In genomic region chr2:92371971-92372690, GRCm38 (mm10) we compare ENCODE assay signal across 8 mouse cellular contexts. TPM values are rescaled to one million over a fixed set of nuclear protein-coding genes. Genes with fewer than 3 reads are reported as not detected.
DNase-seq lines count a peak whose midpoint lies in the region; ATAC-seq and TF ChIP-seq lines count a peak whose summit lies in the region.

No protein-coding gene starts in this region.

- no peak overlapping the region for H3K9ac ChIP-seq in forebrain, embryonic 12.5 days
- H3K9ac ChIP-seq in forebrain, embryonic 15.5 days (replicated peaks) = no peak overlapping the region
- H3K9ac ChIP-seq in kidney, embryonic 16.5 days (replicated peaks; ENCODE audit: low read length) = peak overlapping the region; percentile 71

- WGBS in forebrain, embryonic 12.5 days = 3% methylated on average over 10 of the region's 10 CpGs
- WGBS in forebrain, embryonic 15.5 days = 4% methylated on average over 10 of the region's 10 CpGs
- WGBS in kidney, embryonic 16.5 days = 26% methylated on average over 10 of the region's 10 CpGs

- no peaks in the 10 kb centered on the region for H3K9me3 ChIP-seq in forebrain, embryonic 12.5 days
- H3K9me3 ChIP-seq in forebrain, embryonic 15.5 days = no peaks in the 10 kb centered on the region
- no peaks in the 10 kb centered on the region for H3K9me3 ChIP-seq in kidney, embryonic 16.5 days (ENCODE audit: low read length)

- H3K4me1 ChIP-seq in forebrain, embryonic 12.5 days = peaks cover 64% of the 10 kb centered on the region
- peaks cover 54% of the 10 kb centered on the region for H3K4me1 ChIP-seq in forebrain, embryonic 15.5 days
- peaks cover 57% of the 10 kb centered on the region for H3K4me1 ChIP-seq in kidney, embryonic 16.5 days (ENCODE audit: insufficient read depth, low read length)

- TF ChIP-seq CTCF in brain, embryonic 14.5 days (IDR thresholded peaks at IDR 0.05; ENCODE audit: borderline replicate concordance, extremely low read depth, insufficient read depth, insufficient read length) = no peak

- peak overlapping the region; percentile 63; the same call in 1 of the 2 replicates for H3K4me2 ChIP-seq in forebrain, embryonic 12.5 days
- no peak overlapping the region for H3K4me2 ChIP-seq in forebrain, embryonic 15.5 days (replicated peaks)
- peak overlapping the region; percentile 69; the same call in 1 of the 2 replicates for H3K4me2 ChIP-seq in kidney, embryonic 16.5 days (replicated peaks; ENCODE audit: low read depth, low read length)

- ATAC-seq in forebrain, embryonic 12.5 days (ENCODE audit: low FRiP score) = no peak
- no peak for ATAC-seq in forebrain, embryonic 15.5 days (replicated peaks)
- no peak for ATAC-seq in kidney, embryonic 16.5 days (ENCODE audit: low FRiP score, low TSS enrichment)

- peaks cover 33% of the 10 kb centered on the region for H3K27me3 ChIP-seq in forebrain, embryonic 12.5 days
- peaks cover 11% of the 10 kb centered on the region; the same call in 1 of the 2 replicates for H3K27me3 ChIP-seq in forebrain, embryonic 15.5 days
- 0 out of 2 replicates have a peak, but pooled peaks cover 7% of the 10 kb centered on the region for H3K27me3 ChIP-seq in kidney, embryonic 16.5 days (ENCODE audit: insufficient read depth, low read length)

- H3K36me3 ChIP-seq in forebrain, embryonic 12.5 days (replicated peaks) = no peaks in the 10 kb centered on the region
- no peaks in the 10 kb centered on the region for H3K36me3 ChIP-seq in forebrain, embryonic 15.5 days
- H3K36me3 ChIP-seq in kidney, embryonic 16.5 days (ENCODE audit: insufficient read depth, low read length) = no peaks in the 10 kb centered on the region

- TF ChIP-seq POLR2A in brain, embryonic 14.5 days (IDR thresholded peaks at IDR 0.05; ENCODE audit: borderline replicate concordance, extremely low read depth, insufficient read depth, insufficient read length, poor library complexity, severe bottlenecking) = no peak

- no peak overlapping the region for H3K4me3 ChIP-seq in forebrain, embryonic 12.5 days (replicated peaks)
- no peak overlapping the region for H3K4me3 ChIP-seq in forebrain, embryonic 15.5 days
- H3K4me3 ChIP-seq in kidney, embryonic 16.5 days (ENCODE audit: low read length) = no peak overlapping the region

- DNase-seq in brain, embryonic 14.5 days (ENCODE audit: low read depth) = peak; percentile 72
- peak; percentile 44 for DNase-seq in neural tube, embryonic 10.5 days (ENCODE audit: extremely low spot score, low spot score)
- DNase-seq in thymus, adult 18-20 months = no peak
- DNase-seq in heart, postnatal 4 days = no peak
- DNase-seq in ovary, postnatal 10 days (ENCODE audit: low spot score) = no peak

- peak overlapping the region; percentile 77 for H3K27ac ChIP-seq in forebrain, embryonic 12.5 days
- no peak overlapping the region for H3K27ac ChIP-seq in forebrain, embryonic 15.5 days (replicated peaks)
- H3K27ac ChIP-seq in kidney, embryonic 16.5 days (ENCODE audit: low read length) = peak overlapping the region; percentile 96

RNA-seq across cellular contexts. Expression of gene Pex16, which starts 2.3 kb away (rescaled TPM):
- 22.8 and 24.2 TPM in 2 replicates for polyA plus RNA-seq in forebrain, embryonic 12.5 days (2016; fragmentation: Nextera tagmentation; extraction: Ambion mirVana)
- polyA plus RNA-seq in forebrain, embryonic 15.5 days (2015; fragmentation: Nextera tagmentation; extraction: Ambion mirVana) = 36.8 and 41.2 TPM in 2 replicates
- 37.1 and 47.1 TPM in 2 replicates for polyA plus RNA-seq in brain, embryonic 14.5 days (2012; rRNA removed)
- polyA plus RNA-seq in kidney, embryonic 16.5 days (2015; fragmentation: Nextera tagmentation; extraction: Ambion mirVana) = 29.8 and 35.7 TPM in 2 replicates
- 10 to 100 TPM; 20.8 to 22.2 TPM for total RNA-seq in heart, postnatal 4 days (2021)

RNA-seq across cellular contexts. Expression of gene Large2, which starts 2.5 kb away (rescaled TPM):
- 5.3 and 5.5 TPM in 2 replicates for polyA plus RNA-seq in forebrain, embryonic 12.5 days (2016; fragmentation: Nextera tagmentation; extraction: Ambion mirVana)
- 1.5 and 2.6 TPM in 2 replicates for polyA plus RNA-seq in forebrain, embryonic 15.5 days (2015; fragmentation: Nextera tagmentation; extraction: Ambion mirVana)
- 3.7 and 3.8 TPM in 2 replicates for polyA plus RNA-seq in brain, embryonic 14.5 days (2012; rRNA removed)
- 34.9 and 35.8 TPM in 2 replicates for polyA plus RNA-seq in kidney, embryonic 16.5 days (2015; fragmentation: Nextera tagmentation; extraction: Ambion mirVana)
- under 1 TPM; 0.29 to 0.70 TPM for total RNA-seq in heart, postnatal 4 days (2021)

RNA-seq across cellular contexts. Expression of gene 1700029I15Rik, which starts 10.2 kb away (rescaled TPM):
- 5.6 and 6.8 TPM in 2 replicates for polyA plus RNA-seq in forebrain, embryonic 12.5 days (2016; fragmentation: Nextera tagmentation; extraction: Ambion mirVana)
- 6.8 and 10.6 TPM in 2 replicates for polyA plus RNA-seq in forebrain, embryonic 15.5 days (2015; fragmentation: Nextera tagmentation; extraction: Ambion mirVana)
- polyA plus RNA-seq in brain, embryonic 14.5 days (2012; rRNA removed) = 3.0 and 3.8 TPM in 2 replicates
- 3.1 and 4.4 TPM in 2 replicates for polyA plus RNA-seq in kidney, embryonic 16.5 days (2015; fragmentation: Nextera tagmentation; extraction: Ambion mirVana)
- 1 to 10 TPM; 1.2 to 1.7 TPM for total RNA-seq in heart, postnatal 4 days (2021)

RNA-seq across cellular contexts. Expression of gene Mapk8ip1, which starts 28.9 kb away (rescaled TPM):
- polyA plus RNA-seq in forebrain, embryonic 12.5 days (2016; fragmentation: Nextera tagmentation; extraction: Ambion mirVana) = 83.2 and 83.5 TPM in 2 replicates
- 119 and 120 TPM in 2 replicates for polyA plus RNA-seq in forebrain, embryonic 15.5 days (2015; fragmentation: Nextera tagmentation; extraction: Ambion mirVana)
- polyA plus RNA-seq in brain, embryonic 14.5 days (2012; rRNA removed) = 193 and 214 TPM in 2 replicates
- polyA plus RNA-seq in kidney, embryonic 16.5 days (2015; fragmentation: Nextera tagmentation; extraction: Ambion mirVana) = 28.9 and 30.4 TPM in 2 replicates
- total RNA-seq in heart, postnatal 4 days (2021) = 1 to 10 TPM; 7.9 to 8.1 TPM

Comparison
In these comparisons a context has a peak if more than half of its experiments do, and no peak if none do; other contexts are left out.
1. DNase-seq: peak in brain, embryonic 14.5 days (single experiment) and neural tube, embryonic 10.5 days (single experiment); none in thymus, adult 18-20 months (0 of 2), heart, postnatal 4 days (single experiment) and ovary, postnatal 10 days (single experiment).